Mouse (Mus musculus) CH12.LX (cell line): ENCODE results near the gene Lrmda. TPM values are rescaled to one million over a fixed set of nuclear protein-coding genes. Genes with fewer than 3 reads are reported as not detected.

Experiments
- DNase-seq: peaks from one replicate; pipeline ENCODE4 v3.0.0-alpha.2; 2013; ENCODE audit errors: extremely low read depth
- H3K27ac ChIP-seq: 2 replicates; pipeline ENCODE4 v1.5.1; 2012; ENCODE audit warnings: low read depth, mild to moderate bottlenecking, control low read depth, moderate library complexity; ENCODE audit not compliant: insufficient read depth
- H3K27me3 ChIP-seq: replicated peaks from 2 replicates; pipeline ENCODE3; 2012; ENCODE audit warnings: inconsistent platforms
- H3K36me3 ChIP-seq, 2 experiments: replicated peaks in 1 of 2; 2 replicates each; pipeline versions ENCODE3 to v1.6.1; 2012; ENCODE audit warnings: inconsistent platforms in 1 of 2, low read length in 1 of 2, mild to moderate bottlenecking in 1 of 2, mixed read lengths in 1 of 2, moderate library complexity in 1 of 2; ENCODE audit not compliant: control insufficient read depth in 1 of 2, insufficient read depth in 1 of 2
- H3K4me1 ChIP-seq, 2 experiments: 2 replicates each; pipeline ENCODE4 v1.6.1; 2012; ENCODE audit warnings: inconsistent platforms in 1 of 2, moderate library complexity in 1 of 2; ENCODE audit not compliant: insufficient read depth in 2 of 2, control insufficient read depth in 1 of 2
- H3K4me2 ChIP-seq: 2 replicates; pipeline ENCODE4 v1.6.1; 2012; ENCODE audit warnings: low read depth, mild to moderate bottlenecking, control low read depth; ENCODE audit not compliant: poor library complexity, insufficient read depth, severe bottlenecking
- H3K4me3 ChIP-seq, 3 experiments: fragments of 150-350 bp in 1 of 3; sonication (generic) in 1 of 3; replicated peaks in 1 of 3; 2 replicates each; pipeline versions ENCODE3 to v1.5.1; 2011 to 2012; ENCODE audit warnings: low read depth in 2 of 3, low read length in 2 of 3, mild to moderate bottlenecking in 2 of 3, moderate library complexity in 2 of 3, control low read depth in 1 of 3, improper control_type of control experiment in 1 of 3, inconsistent platforms in 1 of 3, mixed read lengths in 1 of 3; ENCODE audit not compliant: poor library complexity in 1 of 3
- H3K79me2 ChIP-seq: replicated peaks from 2 replicates; pipeline ENCODE4 v1.6.1; 2012; ENCODE audit warnings: mild to moderate bottlenecking, moderate library complexity; ENCODE audit not compliant: control insufficient read depth, poor library complexity, insufficient read depth, severe bottlenecking; ENCODE audit errors: extremely low read depth
- H3K9ac ChIP-seq: 2 replicates; pipeline ENCODE4 v1.6.1; 2012; ENCODE audit warnings: low read depth, mild to moderate bottlenecking, control low read depth, moderate library complexity; ENCODE audit not compliant: insufficient read depth
- H3K9me3 ChIP-seq: replicated peaks from 2 replicates; pipeline ENCODE3; 2012; ENCODE audit warnings: low read length, inconsistent platforms, mixed read lengths
- BHLHE40 ChIP-seq: IDR thresholded peaks from 2 replicates; pipeline ENCODE4 v1.6.1; 2011; ENCODE audit warnings: mild to moderate bottlenecking, low read depth, low read length, improper control_type of control experiment
- CHD1 ChIP-seq: IDR thresholded peaks from 2 replicates; pipeline ENCODE4 v1.6.1; 2012; ENCODE audit warnings: low read depth, low read length, improper control_type of control experiment, inconsistent platforms
- CTCF ChIP-seq, 2 experiments: IDR thresholded peaks in 1 of 2; conservative IDR thresholded peaks in 1 of 2; 2 replicates each; pipeline ENCODE4 v1.5.1; 2011 to 2012; ENCODE audit warnings: low read depth in 2 of 2, low read length in 2 of 2, improper control_type of control experiment in 1 of 2, inconsistent platforms in 1 of 2, mild to moderate bottlenecking in 1 of 2, moderate library complexity in 1 of 2
- HCFC1 ChIP-seq: IDR thresholded peaks from 2 replicates; pipeline ENCODE4 v1.6.1; 2012; ENCODE audit warnings: low read depth, mild to moderate bottlenecking, inconsistent platforms, low read length, improper control_type of control experiment
- MAX ChIP-seq: IDR thresholded peaks from 2 replicates; pipeline ENCODE4 v1.6.1; 2011; ENCODE audit warnings: low read length, improper control_type of control experiment
- NRF1 ChIP-seq: IDR thresholded peaks from 2 replicates; pipeline ENCODE4 v1.6.1; 2014; ENCODE audit warnings: low read depth, mild to moderate bottlenecking, inconsistent platforms, low read length, improper control_type of control experiment, moderate library complexity
- POLR2A ChIP-seq: IDR thresholded peaks from 2 replicates; pipeline ENCODE4 v1.6.1; 2011; ENCODE audit warnings: low read depth, mild to moderate bottlenecking, improper control_type of control experiment, low read length
- TBP ChIP-seq: conservative IDR thresholded peaks from 2 replicates; pipeline ENCODE4 v1.6.1; 2011; ENCODE audit warnings: low read depth, low read length, improper control_type of control experiment
- TCF12 ChIP-seq: IDR thresholded peaks from 2 replicates; pipeline ENCODE4 v1.6.1; 2014; ENCODE audit warnings: low read depth, mild to moderate bottlenecking, inconsistent platforms, low read length, improper control_type of control experiment
- USF2 ChIP-seq: conservative IDR thresholded peaks from 2 replicates; pipeline ENCODE4 v1.6.1; 2011; ENCODE audit warnings: low read depth, low read length, improper control_type of control experiment
- dilution Hi-C: fragments of 300-500 bp; cut with MboI; formaldehyde crosslinking; loops from 2 replicates; pipeline ENCODE4 v1.14.3; 2020; ENCODE audit warnings: low sequenced_read_pairs; ENCODE audit not compliant: extremely low pct_unique_long_range_greater_than_20kb, extremely low pct_ligation_motif_present
- in situ Hi-C: fragments of 300-500 bp; cut with MboI; formaldehyde crosslinking; loops from 3 replicates; pipeline ENCODE4 v1.14.3; 2019; ENCODE audit warnings: low sequenced_read_pairs, low pct_ligation_motif_present, low pct_unique_long_range_greater_than_20kb, mixed read lengths
- polyA plus RNA-seq: library from polyadenylated mRNA; unstranded; fragments of >175 nt; gene quantifications from 2 replicates; pipeline ENCODE4 v1.2.1, GENCODE M21; 2012; ENCODE audit warnings: low read depth; ENCODE audit not compliant: insufficient read length
- total RNA-seq, 2 experiments: library from RNA; depleted of rRNA; stranded (reverse); fragments of 300-350 nt in 1 of 2; fragments of >200 nt in 1 of 2; gene quantifications; 2 replicates each; pipeline ENCODE4 v1.2.3; 2012 to 2014

Gene Lrmda
- total and polyA plus RNA-seq, 3 experiments = 0.89 to 3.7 (median 1.9) TPM

- in situ Hi-C loops = no loop called here
- TF ChIP-seq HCFC1 (no peak), TCF12 (no peak), CHD1 (no peak), MAX (no peak), NRF1 (no peak), POLR2A (no peak), BHLHE40 (no peak)
- dilution Hi-C loops = no loop called here
- Histone ChIP-seq H3K27ac (no peak overlapping the region), H3K4me2 (no peak overlapping the region), H3K36me3 (no peaks in the 10 kb centered on the region), H3K4me1 (peaks cover 0 to 5% of the 10 kb centered on the region in 2 experiments; a peak in 2 of 4 replicates), H3K9me3 (no peaks in the 10 kb centered on the region), H3K27me3 (no peaks in the 10 kb centered on the region), H3K4me3 (no peak overlapping the region), H3K79me2 (no peaks in the 10 kb centered on the region), H3K9ac (no peak overlapping the region)
- no peak for DNase-seq
Measured at GRCm38 (mm10) chr14:22686886-22687285, 667.4 kb downstream of the Lrmda start.

GRCm38 (mm10) chr14:22688399-22688798 is 668.9 kb downstream of the Lrmda start:
- Histone ChIP-seq H3K9ac (no peak overlapping the region), H3K4me3 (no peak overlapping the region), H3K79me2 (no peaks in the 10 kb centered on the region), H3K27ac (no peak overlapping the region), H3K36me3 (no peaks in the 10 kb centered on the region), H3K27me3 (no peaks in the 10 kb centered on the region), H3K9me3 (no peaks in the 10 kb centered on the region), H3K4me1 (peaks cover 0 to 5% of the 10 kb centered on the region in 2 experiments; a peak in 2 of 4 replicates), H3K4me2 (no peak overlapping the region)
- no peak for DNase-seq
- in situ Hi-C loops (no loop called here), dilution Hi-C loops (no loop called here)
- TF ChIP-seq USF2 = no peak
- TF ChIP-seq TBP = no peak

DNA sequence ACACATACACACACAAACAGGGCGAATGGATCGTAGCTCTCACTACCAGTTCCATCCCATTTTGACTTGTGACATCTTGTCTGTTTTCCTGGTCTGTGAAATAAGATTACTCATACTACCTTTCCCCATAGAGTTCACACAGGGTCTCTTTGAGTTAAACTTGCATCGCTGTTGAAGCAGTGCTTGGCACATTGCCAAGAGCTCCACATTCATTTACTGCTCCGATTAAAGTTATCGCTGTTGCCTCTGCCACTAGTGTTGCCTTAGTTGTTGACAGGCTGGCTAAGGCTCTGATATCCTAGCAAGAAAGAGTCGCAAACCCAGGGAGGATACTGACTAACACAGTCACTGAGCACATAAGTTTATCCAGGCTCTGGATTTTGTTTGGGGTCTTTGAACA is 675.9 kb downstream of the Lrmda start:
- no peaks in the 10 kb centered on the region for H3K79me2 ChIP-seq
- no peaks in the 10 kb centered on the region for H3K36me3 ChIP-seq
- peaks cover 0 to 11% of the 10 kb centered on the region in 2 experiments; a peak in 2 of 4 replicates for H3K4me1 ChIP-seq
- TF ChIP-seq TCF12 (no peak), CTCF (conservative IDR thresholded peaks at IDR 0.05 in 1 of 2, IDR thresholded peaks at IDR 0.05 in 1 of 2; ENCODE audit: low read depth in 2 of 2, low read length in 2 of 2) (no peak)
- in situ Hi-C loops = no loop called here
- H3K27ac ChIP-seq = no peak overlapping the region
- no peak overlapping the region for H3K4me2 ChIP-seq
- H3K27me3 ChIP-seq = no peaks in the 10 kb centered on the region
- H3K4me3 ChIP-seq = no peak overlapping the region
- H3K9ac ChIP-seq = no peak overlapping the region
- no peaks in the 10 kb centered on the region for H3K9me3 ChIP-seq
- dilution Hi-C loops = no loop called here
- DNase-seq = no peak
